In genomic region chr9:21272391-21272790, GRCm38 (mm10) we compare ENCODE assay signal across 31 mouse cellular contexts. TPM values are rescaled to one million over a fixed set of nuclear protein-coding genes. Genes with fewer than 3 reads are reported as not detected.
"Had no signal": no experiment of that assay in that cellular context is flagged by ENCODE, and none has a peak within 500 bp of the region (broad histone marks: within the 10 kb centered on the region; RNA-seq: fewer than 3 reads in every experiment).

No protein-coding gene starts in this region.

- H3K9me3 ChIP-seq: limb, embryonic 10.5 days; limb, embryonic 12.5 days; limb, embryonic 13.5 days; limb, embryonic 15.5 days; liver, embryonic 12.5 days; liver, embryonic 13.5 days; liver, embryonic 15.5 days; lung, embryonic 15.5 days; megakaryocyte, embryonic 14.5 days; midbrain, embryonic 10.5 days; midbrain, embryonic 12.5 days; midbrain, embryonic 13.5 days; midbrain, embryonic 15.5 days; neural tube, embryonic 12.5 days had no signal

- H3K4me2 ChIP-seq: limb, embryonic 12.5 days; limb, embryonic 13.5 days; limb, embryonic 15.5 days; liver, embryonic 11.5 days; liver, embryonic 12.5 days; liver, embryonic 13.5 days; liver, embryonic 15.5 days; lung, embryonic 14.5 days; lung, embryonic 15.5 days; midbrain, embryonic 11.5 days; midbrain, embryonic 12.5 days; midbrain, embryonic 13.5 days; midbrain, embryonic 15.5 days; neural tube, embryonic 12.5 days had no signal

- DNase-seq: left cerebral cortex, postnatal 4 days; liver; liver, embryonic 13.5 days; liver, postnatal 0 days; lung, adult 18-20 months; lung, adult 2 months; lung, embryonic 14.5 days; lung, postnatal 10 days; lung, postnatal 14 days; lung, postnatal 36 days; lung, postnatal 4 days; midbrain, embryonic 14.5 days had no signal

- H3K27ac ChIP-seq: limb, embryonic 10.5 days; limb, embryonic 12.5 days; limb, embryonic 13.5 days; limb, embryonic 15.5 days; liver, embryonic 13.5 days; liver, embryonic 14.5 days; liver, embryonic 15.5 days; lung, embryonic 15.5 days; macrophage; midbrain, embryonic 10.5 days; midbrain, embryonic 12.5 days; midbrain, embryonic 13.5 days; midbrain, embryonic 15.5 days; neural tube, embryonic 12.5 days had no signal

- H3K4me1 ChIP-seq: limb, embryonic 10.5 days; limb, embryonic 12.5 days; limb, embryonic 13.5 days; limb, embryonic 15.5 days; lung, embryonic 15.5 days; midbrain, embryonic 10.5 days; midbrain, embryonic 12.5 days; midbrain, embryonic 13.5 days; midbrain, embryonic 15.5 days; neural tube, embryonic 12.5 days had no signal

- H3K4me3 ChIP-seq: limb, embryonic 10.5 days; limb, embryonic 12.5 days; limb, embryonic 13.5 days; limb, embryonic 15.5 days; liver, embryonic 12.5 days; liver, embryonic 13.5 days; liver, embryonic 15.5 days; lung, embryonic 15.5 days; megakaryocyte, embryonic 14.5 days; midbrain, embryonic 10.5 days; midbrain, embryonic 12.5 days; midbrain, embryonic 13.5 days; midbrain, embryonic 15.5 days; neural tube, embryonic 12.5 days had no signal

- ATAC-seq: liver, embryonic 12.5 days; liver, postnatal 0 days; lung, postnatal 0 days; midbrain, embryonic 13.5 days; midbrain, embryonic 15.5 days; midbrain, embryonic 16.5 days had no signal

- H3K27me3 ChIP-seq: limb, embryonic 12.5 days; limb, embryonic 13.5 days; limb, embryonic 15.5 days; liver, embryonic 12.5 days; liver, embryonic 13.5 days; liver, embryonic 15.5 days; lung, embryonic 15.5 days; megakaryocyte, embryonic 14.5 days; midbrain, embryonic 12.5 days; midbrain, embryonic 13.5 days; midbrain, embryonic 15.5 days; neural tube, embryonic 12.5 days had no signal

- H3K9ac ChIP-seq: limb, embryonic 12.5 days; limb, embryonic 13.5 days; limb, embryonic 15.5 days; liver, embryonic 12.5 days; liver, embryonic 13.5 days; liver, embryonic 14.5 days; liver, embryonic 15.5 days; liver, postnatal 0 days; lung, embryonic 14.5 days; lung, embryonic 15.5 days; midbrain, embryonic 12.5 days; midbrain, embryonic 13.5 days; midbrain, embryonic 15.5 days; neural tube, embryonic 12.5 days had no signal

RNA-seq across cellular contexts. Expression of gene S1pr5, which starts 24.1 kb away (rescaled TPM):
- polyA plus RNA-seq: liver, embryonic 11.5 days; lung, embryonic 14.5 days; macrophage had no signal
